Mouse (Mus musculus): ENCODE results near the gene Defb30.
A peak's percentile ranks its signal among the peaks of the same experiment; 100 is the strongest.

The Defb30 gene

DNA sequence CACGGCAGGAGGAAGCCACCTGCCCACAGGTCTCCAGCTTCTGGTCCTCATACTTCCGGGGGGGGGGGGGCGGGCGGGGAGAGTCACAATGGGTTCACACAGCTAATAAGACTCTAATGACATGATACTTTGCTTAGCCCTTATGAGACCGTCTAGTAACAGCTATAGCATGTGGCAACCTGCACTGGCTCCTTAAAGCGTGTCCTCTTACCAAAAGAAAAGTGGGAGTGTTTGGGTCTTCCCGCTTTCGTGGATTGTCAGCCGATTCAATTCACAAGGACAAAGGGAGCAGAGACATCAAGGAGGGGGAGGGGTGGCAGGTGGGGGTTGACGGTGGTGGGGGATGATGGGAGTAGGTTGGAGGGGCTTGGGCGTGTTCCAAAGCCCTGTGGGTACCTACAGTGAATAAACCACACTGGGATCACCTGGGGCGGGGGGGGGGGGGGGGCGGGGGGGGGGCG lies at the start of gene Defb30:
Defb30 (minus strand) TSS at position 51 of the 461 bp plus-strand sequence.
- DNase-seq, result no peak

DNA sequence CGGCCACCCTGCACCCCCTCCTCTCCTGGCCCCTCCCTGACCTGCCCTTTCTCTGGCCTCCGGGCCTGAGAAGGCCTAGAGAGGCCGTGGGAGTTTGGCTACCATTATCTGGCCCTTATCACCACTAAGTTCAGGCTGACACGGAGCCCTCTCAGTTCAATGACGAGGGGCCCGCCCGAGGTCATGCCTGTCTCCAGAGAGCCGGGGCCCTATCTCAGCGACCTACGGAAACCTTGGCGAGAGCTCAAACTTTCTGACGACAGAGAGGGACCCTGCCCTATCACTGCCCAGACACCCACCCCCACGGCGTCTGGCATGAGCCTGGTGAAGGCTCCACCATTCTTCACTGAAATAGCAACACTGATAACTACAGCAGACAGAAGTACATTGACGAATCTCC lies 17.9 kb upstream of the Defb30 start:
- DNase-seq, result no peak

- DNase-seq, result peak; percentile 76 to 77
These were observed 17.0 kb upstream of the Defb30 start for GRCm38 (mm10) chr14:63066630-63067310.

DNA sequence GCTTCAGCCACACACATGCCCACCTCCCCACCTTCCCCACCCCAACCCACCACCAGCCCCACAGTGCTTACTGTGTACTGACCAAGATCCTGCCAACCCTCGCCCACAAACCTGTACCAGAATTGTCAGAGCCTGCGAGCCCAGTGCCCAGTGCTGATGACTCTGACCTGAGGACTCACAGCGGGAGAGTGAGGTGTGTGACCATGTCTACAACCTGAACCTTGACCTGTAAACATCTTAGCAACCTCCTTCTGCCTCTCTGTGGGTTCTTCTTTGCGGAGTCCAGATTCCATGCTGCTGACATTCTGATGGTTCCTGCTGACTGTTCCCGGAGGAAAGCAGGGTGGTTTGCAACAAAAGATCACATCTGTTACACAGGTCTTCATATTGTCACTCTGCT lies 15.6 kb upstream of the Defb30 start:
- DNase-seq, result no peak

GRCm38 (mm10) chr14:63062184-63062583 lies 12.4 kb upstream of the Defb30 start:
- DNase-seq, result no peak

GRCm38 (mm10) chr14:63060361-63060760 lies 10.6 kb upstream of the Defb30 start:
- no peak for DNase-seq

GRCm38 (mm10) chr14:63054729-63055128 lies 5.0 kb upstream of the Defb30 start:
- peak; percentile 81 to 87 for DNase-seq

DNA sequence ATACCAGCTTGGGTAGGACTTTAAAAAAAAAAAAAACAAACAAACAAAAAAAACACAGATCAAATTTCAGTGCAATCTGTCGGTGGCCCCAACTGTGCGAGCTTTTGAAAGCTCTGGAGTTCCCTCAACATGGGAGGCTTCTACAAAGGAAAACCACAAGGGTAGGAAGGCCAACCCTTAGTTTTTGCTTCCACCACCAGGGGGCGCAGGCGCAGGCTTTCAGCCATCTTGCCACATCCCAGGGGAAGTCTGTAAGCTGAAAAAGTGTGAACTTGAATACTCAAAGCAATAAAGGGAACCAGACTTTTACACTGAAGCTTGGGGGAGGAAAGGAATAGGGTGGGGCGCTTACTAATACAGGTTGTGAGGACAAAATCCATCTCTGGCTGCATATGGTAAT lies 1.0 kb upstream of the Defb30 start:
- peak; percentile 49 to 56 for DNase-seq

DNA sequence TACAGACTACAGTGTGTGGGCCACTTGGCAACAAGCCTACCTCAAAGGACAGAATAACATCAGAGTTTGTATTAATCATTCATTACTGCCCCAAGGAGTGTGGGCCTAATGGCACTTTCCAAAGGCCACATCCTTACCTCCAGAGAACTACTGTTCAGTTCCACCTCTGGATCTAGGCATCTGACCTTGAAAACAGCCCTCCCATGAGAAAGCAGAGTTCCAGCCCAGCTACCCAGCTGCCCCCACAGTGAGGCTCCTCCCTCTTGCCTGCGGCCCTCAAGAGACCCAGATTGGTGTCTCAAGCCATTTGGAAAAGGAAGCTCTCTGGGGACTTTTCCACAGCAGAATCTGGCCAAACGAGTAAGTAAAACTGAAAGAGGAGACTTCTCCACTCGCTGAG lies 3.1 kb downstream of the Defb30 start, which contains the start of gene Defb42:
Defb42 (plus strand) TSS at position 301 of the 400 bp plus-strand sequence.
- DNase-seq, result no peak

- no peak for DNase-seq
These were observed 29.1 kb downstream of the Defb30 start for GRCm38 (mm10) chr14:63020524-63021156.

- DNase-seq, result no peak
These were observed 35.1 kb downstream of the Defb30 start for GRCm38 (mm10) chr14:63014667-63015066.

- no peak for DNase-seq
These were observed 36.7 kb downstream of the Defb30 start for GRCm38 (mm10) chr14:63013082-63013481.

- no peak for DNase-seq
These were observed 38.3 kb downstream of the Defb30 start, which contains the start of gene Defb43 for GRCm38 (mm10) chr14:63011471-63011870. Gene Defb43, plus strand, starts transcription at chr14:63011771.

DNA sequence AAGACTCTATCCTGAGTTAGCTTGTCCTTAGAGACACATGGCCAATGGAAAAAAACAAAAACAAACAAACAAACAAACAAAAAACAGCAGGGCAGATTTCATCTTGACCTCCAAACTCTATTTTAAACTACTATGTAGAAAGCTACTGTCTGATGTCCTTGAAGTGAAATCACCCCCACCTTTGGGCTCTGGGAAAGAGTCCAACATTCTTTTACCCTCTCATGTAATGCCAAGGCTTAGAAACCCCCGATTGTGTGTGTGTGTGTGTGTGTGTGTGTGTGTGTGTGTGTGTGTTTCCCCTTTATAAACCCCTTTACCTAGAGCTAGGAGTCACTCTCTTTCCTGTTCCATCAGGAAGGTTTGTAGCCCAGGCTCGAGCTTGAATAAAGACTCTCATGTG lies 47.2 kb downstream of the Defb30 start:
- no peak for DNase-seq

- no peak for DNase-seq
These were observed 50.8 kb downstream of the Defb30 start for GRCm38 (mm10) chr14:62998977-62999376.

DNA sequence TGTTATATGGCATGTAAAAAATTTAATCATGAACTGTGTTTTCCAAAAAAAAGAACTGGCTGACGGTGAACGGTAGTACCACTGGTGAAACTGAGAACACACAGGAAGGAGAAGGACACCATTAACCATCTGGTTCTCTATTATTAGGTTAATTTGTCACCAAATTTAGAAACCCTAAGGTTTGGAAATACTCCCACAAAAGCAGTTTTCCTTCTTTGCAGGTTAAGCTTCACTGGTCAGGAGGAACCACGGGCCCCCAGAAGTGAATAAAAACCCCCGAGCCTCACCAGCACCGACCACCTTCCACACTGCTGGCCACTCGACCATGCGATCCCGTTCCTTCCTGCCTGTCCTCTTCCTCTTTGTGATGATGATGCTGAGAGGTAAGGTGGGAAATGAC lies 52.0 kb downstream of the Defb30 start, which contains the start of gene Defb47:
Defb47 (plus strand) TSS at position 301 of the 400 bp plus-strand sequence.
- no peak for DNase-seq

GRCm38 (mm10) chr14:62991849-62992510 lies 57.8 kb downstream of the Defb30 start:
- no peak for DNase-seq

DNA sequence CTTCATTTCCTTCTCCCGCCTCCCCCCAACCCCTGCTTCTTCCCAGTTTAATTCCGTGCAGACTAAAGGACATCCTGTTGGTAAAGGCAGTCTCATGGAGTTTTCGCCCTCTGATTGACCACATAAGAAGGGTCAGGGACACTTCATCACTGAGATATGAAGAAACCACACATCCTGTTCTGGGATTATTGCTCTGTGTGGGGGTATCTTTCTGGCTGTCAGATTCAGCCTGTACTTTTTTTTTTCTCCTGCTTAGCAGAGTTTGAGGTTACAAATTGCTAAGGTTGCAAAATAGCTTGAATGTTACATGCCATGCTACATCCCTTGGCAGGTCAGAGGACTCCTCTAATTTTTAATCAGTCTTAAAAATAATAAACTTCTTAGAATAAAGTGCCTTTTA lies 58.5 kb downstream of the Defb30 start:
- no peak for DNase-seq

DNA sequence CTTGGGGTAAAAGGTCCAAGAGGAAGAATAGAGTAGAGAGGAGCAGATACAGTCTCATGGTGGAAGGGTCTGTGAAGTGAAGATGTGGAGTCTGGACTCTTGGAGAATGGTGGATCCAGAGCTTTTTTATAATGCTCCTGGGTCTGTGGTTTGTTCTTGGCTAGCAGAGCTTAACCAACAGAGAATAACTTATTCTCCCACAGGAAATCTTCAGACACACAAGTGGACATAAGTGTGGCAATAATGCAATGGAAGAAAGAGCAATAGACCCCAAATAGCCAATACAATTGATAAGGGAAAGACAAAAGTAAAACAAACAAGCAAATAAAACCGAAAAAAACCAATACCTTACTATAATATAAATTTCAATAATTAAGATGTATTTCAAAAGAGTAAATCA lies 65.3 kb downstream of the Defb30 start, which contains the start of gene Defb48:
Defb48 (minus strand) TSS at position 101 of the 400 bp plus-strand sequence.
- DNase-seq, result no peak

All from cerebellum, postnatal 36 days (tissue).